Mouse (Mus musculus) bone marrow macrophage, adult 2 months (primary cell): ENCODE results near the gene Mex3d.

Experiments used
- CTCF ChIP-seq: IDR thresholded peaks from 2 replicates; pipeline ENCODE4 v1.5.1; 2012; ENCODE audit warnings: low read depth, mild to moderate bottlenecking, low read length, moderate library complexity
- POLR2A ChIP-seq: IDR thresholded peaks from 2 replicates; pipeline ENCODE4 v1.6.1; 2012; ENCODE audit warnings: mild to moderate bottlenecking, low read depth, low read length, borderline replicate concordance

- TF ChIP-seq POLR2A (no peak), CTCF (no peak)
Measured at GRCm38 (mm10) chr10:80371411-80371966, 16.0 kb downstream of the Mex3d start.
